ENCODE assay signal across 7 mouse cellular contexts in genomic region chr8:4238434-4239192, GRCm38 (mm10). TPM values are rescaled to one million over a fixed set of nuclear protein-coding genes. Genes with fewer than 3 reads are reported as not detected.
DNase-seq lines count a peak whose midpoint lies in the region; ATAC-seq lines count a peak whose summit lies in the region.

Map2k7 (plus strand) TSS chr8:4238740.
Gm49320 (plus strand) TSS chr8:4238865.

- WGBS in intestine, embryonic 15.5 days: under 1% methylated on average over 70 of the region's 71 CpGs
- under 1% methylated on average over 64 of the region's 71 CpGs for WGBS in midbrain, embryonic 10.5 days

- H3K27me3 ChIP-seq in intestine, embryonic 15.5 days (replicated peaks): no peaks in the 10 kb centered on the region
- H3K27me3 ChIP-seq in midbrain, embryonic 10.5 days (ENCODE audit: low read depth, poor library complexity, severe bottlenecking): no peaks in the 10 kb centered on the region

- peak within 1 kb of the TSS; percentile 74 for H3K9ac ChIP-seq in intestine, embryonic 15.5 days

- peaks cover 22% of the 10 kb centered on the region for H3K4me1 ChIP-seq in intestine, embryonic 15.5 days (replicated peaks)
- peaks cover 33% of the 10 kb centered on the region for H3K4me1 ChIP-seq in midbrain, embryonic 10.5 days

- intact Hi-C loops in left cerebral cortex, postnatal 25 days (cut with DNase I): loop anchor here (1.0 to 2.0 kb wide), 3 partner anchors 14 to 46 kb away; partner anchors contain the start of genes Prr36 and Snapc2

- H3K4me3 ChIP-seq in intestine, embryonic 15.5 days (replicated peaks): peak within 1 kb of the TSS; percentile 67
- peak within 1 kb of the TSS; percentile 78 for H3K4me3 ChIP-seq in midbrain, embryonic 10.5 days

- H3K27ac ChIP-seq in intestine, embryonic 15.5 days: peak within 1 kb of the TSS; percentile 93
- H3K27ac ChIP-seq in midbrain, embryonic 10.5 days (replicated peaks): peak within 1 kb of the TSS; percentile 94

- ATAC-seq in intestine, embryonic 15.5 days: peak; percentile 95

- no peaks in the 10 kb centered on the region for H3K9me3 ChIP-seq in intestine, embryonic 15.5 days
- no peaks in the 10 kb centered on the region for H3K9me3 ChIP-seq in midbrain, embryonic 10.5 days (replicated peaks)

- peak; percentile 99 to 100 for DNase-seq in adrenal gland, adult 18-20 months (ENCODE audit: low spot score in 2 of 2)
- DNase-seq in embryo, embryonic 11 days: peak; percentile 100
- peak; percentile 100 for DNase-seq in gastrocnemius, postnatal 25 days
- peak; percentile 100 for DNase-seq in left cerebral cortex, postnatal 25 days (ENCODE audit: low spot score in 2 of 2)
- peak; percentile 100 for DNase-seq in midbrain, embryonic 10.5 days (ENCODE audit: low spot score)
- peak; percentile 100 for DNase-seq in right cerebral cortex, postnatal 4 days

- peak within 1 kb of the TSS; percentile 79 for H3K4me2 ChIP-seq in intestine, embryonic 15.5 days (replicated peaks)

- H3K36me3 ChIP-seq in intestine, embryonic 15.5 days: peaks cover 18% of the 10 kb centered on the region
- peaks cover 31% of the 10 kb centered on the region for H3K36me3 ChIP-seq in midbrain, embryonic 10.5 days

RNA-seq across cellular contexts. Expression of gene Map2k7, which starts in this region (rescaled TPM):
- total RNA-seq in adrenal gland, adult 18-20 months (2021): 10 to 100 TPM; 79.0 to 93.2 TPM
- 10 to 100 TPM; 75.9 to 79.6 TPM for total RNA-seq in gastrocnemius, postnatal 25 days (2021)
- 24.1 and 25.3 TPM in 2 replicates for polyA plus RNA-seq in intestine, embryonic 15.5 days (2015; fragmentation: Nextera tagmentation; extraction: Ambion mirVana)
- total RNA-seq in left cerebral cortex, postnatal 25 days (2021): 10 to 100 TPM; 85.7 to 87.5 TPM
- polyA plus RNA-seq in midbrain, embryonic 10.5 days (2016; fragmentation: Nextera tagmentation; extraction: Ambion mirVana): 31.5 and 39.0 TPM in 2 replicates

RNA-seq across cellular contexts. Expression of gene Gm49320, which starts in this region (rescaled TPM):
- 1 to 10 TPM in 1 of 2 experiments, under 1 TPM in 1; 0.93 to 1.5 TPM for total RNA-seq in adrenal gland, adult 18-20 months (2021)
- total RNA-seq in gastrocnemius, postnatal 25 days (2021): under 1 TPM in 1 of 2 experiments, not detected in 1; 0.16 TPM
- polyA plus RNA-seq in intestine, embryonic 15.5 days (2015; fragmentation: Nextera tagmentation; extraction: Ambion mirVana): 0.34 and 0.87 TPM in 2 replicates
- under 1 TPM; 0.23 to 0.57 TPM for total RNA-seq in left cerebral cortex, postnatal 25 days (2021)
- polyA plus RNA-seq in midbrain, embryonic 10.5 days (2016; fragmentation: Nextera tagmentation; extraction: Ambion mirVana): 0.43 and 1.3 TPM in 2 replicates

Comparison
In these comparisons a context has a peak if more than half of its experiments do, and no peak if none do; other contexts are left out.
1. Peak in every context shown above with its lines: DNase-seq, ATAC-seq, H3K4me3 ChIP-seq and H3K27ac ChIP-seq.